Mouse (Mus musculus) E14TG2a.4 (cell line): ENCODE data around the gene Dicer1.
A peak's percentile ranks its signal among the peaks of the same experiment; 100 is the strongest.

Source experiments
- H3K27me3 ChIP-seq: 2 replicates; pipeline ENCODE4 v1.6.1; 2014; ENCODE audit warnings: low read length, control low read depth; ENCODE audit not compliant: insufficient read depth
- H3K36me3 ChIP-seq: 2 replicates; pipeline ENCODE4 v1.6.1; 2014; ENCODE audit warnings: low read length, control low read depth; ENCODE audit not compliant: insufficient read depth
- H3K4me1 ChIP-seq: replicated peaks from 2 replicates; pipeline ENCODE4 v1.6.1; 2014; ENCODE audit warnings: low read depth, low read length, control low read depth
- H3K4me3 ChIP-seq: replicated peaks from 2 replicates; pipeline ENCODE4 v1.5.1; 2014; ENCODE audit warnings: mild to moderate bottlenecking, low read length
- H3K9me3 ChIP-seq: 2 replicates; pipeline ENCODE4 v1.6.1; 2014; ENCODE audit warnings: low read length, control low read depth
- CTCF ChIP-seq: conservative IDR thresholded peaks from 2 replicates; pipeline ENCODE4 v1.5.1; 2014; ENCODE audit warnings: low read length
- NANOG ChIP-seq: IDR thresholded peaks from 2 replicates; pipeline ENCODE4 v1.6.1; 2014; ENCODE audit warnings: borderline replicate concordance, low read length, mixed read lengths
- POU5F1 ChIP-seq: IDR thresholded peaks from 2 replicates; pipeline ENCODE4 v1.6.1; 2014; ENCODE audit warnings: low read length, borderline replicate concordance

Dicer1 gene

DNA sequence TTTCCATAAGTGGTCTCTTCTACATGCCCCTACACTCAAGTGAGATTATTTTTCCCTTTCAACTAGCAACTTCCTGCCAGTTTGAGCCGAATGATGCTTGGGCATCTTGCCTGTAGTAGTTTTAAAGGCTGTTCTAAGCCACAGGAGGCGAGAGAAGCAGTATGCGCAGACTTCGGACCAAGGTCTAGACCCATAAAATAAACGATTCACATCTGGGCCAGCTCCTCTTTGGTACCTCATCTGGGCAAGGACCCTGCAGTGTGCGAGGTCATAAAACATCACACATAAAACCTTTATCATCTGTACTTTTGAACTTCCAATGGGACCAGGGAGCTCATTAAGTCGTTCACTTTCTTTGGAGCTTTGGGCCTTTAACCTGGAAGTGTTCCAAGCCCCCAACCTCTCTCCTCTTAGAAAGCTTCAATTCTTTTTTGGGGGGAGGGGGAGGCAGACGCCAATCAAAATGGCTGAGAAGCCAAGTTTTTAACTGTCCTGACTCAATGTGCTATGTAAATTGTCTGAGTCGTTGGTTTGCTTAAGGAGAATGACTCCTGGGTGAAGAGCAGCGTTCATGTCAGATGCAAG lies 17.5 kb upstream of the Dicer1 start:
- Histone ChIP-seq H3K9me3 (no peaks in the 10 kb centered on the region), H3K36me3 (no peaks in the 10 kb centered on the region), H3K4me3 (no peak overlapping the region), H3K4me1 (peaks cover 74% of the 10 kb centered on the region), H3K27me3 (no peaks in the 10 kb centered on the region)
- TF ChIP-seq NANOG (no peak), POU5F1 (no peak), CTCF (no peak)

DNA sequence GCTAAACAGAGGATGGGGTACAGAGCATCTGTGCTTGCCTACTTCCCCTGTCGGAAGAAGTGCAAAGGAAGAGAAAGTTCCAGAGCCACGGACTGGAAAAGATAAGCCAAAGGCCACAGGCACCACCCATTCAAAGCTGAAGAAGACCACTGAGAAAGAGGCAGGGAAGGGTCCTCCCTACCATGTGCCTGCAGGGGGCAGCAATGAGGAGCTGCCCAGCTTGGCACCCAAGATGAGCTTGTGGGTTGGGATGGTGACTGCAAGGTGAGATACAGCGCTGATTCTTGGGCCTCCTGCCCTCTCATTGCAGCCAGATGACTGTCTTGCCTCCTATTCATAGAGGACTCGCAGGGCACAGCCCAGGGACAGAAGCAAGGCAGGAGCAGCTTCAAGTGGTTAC lies 15.4 kb upstream of the Dicer1 start:
- Histone ChIP-seq H3K4me3 (no peak overlapping the region), H3K36me3 (no peaks in the 10 kb centered on the region), H3K9me3 (no peaks in the 10 kb centered on the region), H3K4me1 (peaks cover 95% of the 10 kb centered on the region), H3K27me3 (no peaks in the 10 kb centered on the region)
- TF ChIP-seq CTCF = peak; percentile 62
- no peak for TF ChIP-seq NANOG

DNA sequence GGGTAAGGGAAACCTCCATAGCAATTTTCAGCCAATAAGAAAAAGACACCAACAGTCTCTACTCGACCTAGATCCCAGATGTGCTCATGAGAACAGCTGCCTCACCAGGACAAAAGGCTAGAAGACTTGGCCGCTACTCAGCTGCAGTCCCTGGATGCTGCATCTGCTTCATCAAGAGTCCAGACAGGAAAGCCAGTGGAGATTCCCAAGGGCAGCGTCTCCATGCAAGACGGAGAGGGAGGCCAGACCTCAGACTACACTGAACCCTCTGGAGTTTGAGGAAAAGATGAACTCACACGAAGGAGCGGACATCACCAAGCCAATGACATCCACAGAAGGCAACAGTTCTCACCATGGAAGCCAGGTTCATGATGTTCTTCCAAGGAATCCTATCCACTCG lies 14.0 kb upstream of the Dicer1 start:
- no peak for TF ChIP-seq POU5F1
- TF ChIP-seq NANOG = no peak
- TF ChIP-seq CTCF = no peak
- Histone ChIP-seq H3K27me3 (no peaks in the 10 kb centered on the region), H3K9me3 (no peaks in the 10 kb centered on the region), H3K4me3 (no peak overlapping the region), H3K4me1 (peaks cover 92% of the 10 kb centered on the region), H3K36me3 (peaks cover under 1% of the 10 kb centered on the region; the same call in 1 of the 2 replicates)

DNA sequence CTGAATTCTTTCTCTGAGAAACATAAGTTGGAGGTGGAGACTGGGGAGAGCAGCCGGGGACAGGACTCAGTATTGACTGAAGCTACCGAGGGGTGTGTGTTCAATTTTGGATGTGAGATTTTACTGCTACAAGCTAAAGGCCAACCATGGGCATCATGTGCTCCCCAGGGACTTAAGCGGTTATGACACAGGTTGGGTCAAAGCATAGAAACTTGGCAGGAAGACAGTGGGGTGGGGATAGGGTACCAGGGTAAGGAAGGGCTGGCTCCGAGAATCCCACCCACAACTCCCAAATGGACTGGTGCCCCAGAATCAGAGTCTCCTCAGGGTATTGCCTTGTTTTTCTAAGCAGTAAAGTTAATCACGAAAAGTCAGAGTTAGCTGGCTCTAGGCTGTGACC lies 13.4 kb upstream of the Dicer1 start:
- no peak overlapping the region for H3K4me3 ChIP-seq
- H3K9me3 ChIP-seq = no peaks in the 10 kb centered on the region
- peaks cover 92% of the 10 kb centered on the region for H3K4me1 ChIP-seq
- TF ChIP-seq NANOG = no peak
- no peak for TF ChIP-seq CTCF
- peaks cover 7% of the 10 kb centered on the region; the same call in 1 of the 2 replicates for H3K36me3 ChIP-seq
- H3K27me3 ChIP-seq = no peaks in the 10 kb centered on the region

DNA sequence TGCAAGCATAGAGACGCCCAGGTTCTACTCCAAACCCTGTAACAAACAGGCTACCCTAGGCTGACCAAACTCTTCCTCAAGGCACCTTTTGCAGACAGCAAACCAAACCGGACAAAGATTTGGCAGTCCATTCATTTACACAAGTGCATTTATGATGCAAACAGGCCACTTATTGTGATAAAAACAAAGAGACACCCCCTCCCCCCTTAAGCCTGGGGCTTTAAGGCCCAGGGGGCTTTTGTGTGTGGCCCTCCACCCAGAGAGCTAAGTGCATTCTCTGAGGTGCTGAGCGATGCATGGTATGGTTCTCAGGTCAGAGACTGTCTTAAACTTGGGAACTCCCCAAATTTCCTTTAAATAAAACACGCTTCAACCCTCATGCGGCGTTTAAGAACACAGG lies 12.2 kb upstream of the Dicer1 start:
- Histone ChIP-seq H3K4me1 (peaks cover 93% of the 10 kb centered on the region), H3K9me3 (no peaks in the 10 kb centered on the region), H3K4me3 (peak overlapping the region; percentile 48), H3K27me3 (no peaks in the 10 kb centered on the region), H3K36me3 (peaks cover 14% of the 10 kb centered on the region; the same call in 1 of the 2 replicates)
- TF ChIP-seq POU5F1 = peak; percentile 75
- no peak for TF ChIP-seq CTCF
- TF ChIP-seq NANOG = peak; percentile 64

DNA sequence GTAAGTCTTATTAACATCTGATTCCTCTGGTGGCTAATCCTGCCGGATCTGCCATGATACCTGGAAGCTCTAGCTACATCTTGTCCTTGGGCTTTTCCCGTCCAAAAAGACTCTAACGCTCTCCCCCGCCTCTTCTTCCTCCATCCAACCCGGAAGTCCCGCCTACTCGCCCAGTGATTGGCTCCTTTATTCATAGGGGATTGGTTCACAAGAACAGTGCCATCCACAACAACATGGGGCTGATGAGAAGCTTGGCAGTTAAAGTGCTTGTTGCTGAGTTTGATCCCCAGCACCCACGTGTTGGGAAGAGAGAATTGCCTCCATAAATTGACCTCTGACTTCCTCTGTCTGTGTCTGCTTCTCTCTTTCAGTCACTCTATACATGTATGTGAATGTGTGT lies 9.7 kb upstream of the Dicer1 start:
- TF ChIP-seq NANOG (no peak), CTCF (no peak), POU5F1 (no peak)
- Histone ChIP-seq H3K36me3 (peaks cover 14% of the 10 kb centered on the region; the same call in 1 of the 2 replicates), H3K9me3 (no peaks in the 10 kb centered on the region)

DNA sequence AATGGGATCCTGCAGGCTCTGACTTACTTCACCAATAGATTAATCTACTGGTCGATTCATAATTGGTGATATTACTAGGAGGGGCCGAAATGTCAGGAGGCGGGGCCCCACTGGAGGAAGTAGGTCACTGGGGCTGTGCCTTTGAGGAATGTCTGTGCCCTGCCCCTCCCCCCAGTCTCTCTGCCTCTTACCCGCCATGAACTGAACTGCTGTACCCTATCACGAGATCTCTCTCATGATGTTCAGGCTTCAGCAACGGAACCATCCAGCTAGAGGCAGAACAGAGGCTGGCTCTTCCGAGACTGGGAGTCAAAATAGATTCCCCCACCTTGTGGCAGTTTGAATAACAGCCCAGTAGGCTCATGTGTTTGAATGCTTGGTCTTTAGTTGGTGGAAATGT lies 6.3 kb upstream of the Dicer1 start:
- Histone ChIP-seq H3K9me3 (no peaks in the 10 kb centered on the region), H3K4me3 (no peak overlapping the region), H3K27me3 (no peaks in the 10 kb centered on the region), H3K4me1 (peaks cover 60% of the 10 kb centered on the region), H3K36me3 (peaks cover 14% of the 10 kb centered on the region; the same call in 1 of the 2 replicates)
- TF ChIP-seq NANOG (no peak), POU5F1 (no peak), CTCF (no peak)

More for the DNA sequence above, 9.7 kb upstream of the Dicer1 start:
- no peaks in the 10 kb centered on the region for H3K27me3 ChIP-seq
- peak overlapping the region; percentile 89 for H3K4me3 ChIP-seq
- H3K4me1 ChIP-seq = peaks cover 91% of the 10 kb centered on the region

DNA sequence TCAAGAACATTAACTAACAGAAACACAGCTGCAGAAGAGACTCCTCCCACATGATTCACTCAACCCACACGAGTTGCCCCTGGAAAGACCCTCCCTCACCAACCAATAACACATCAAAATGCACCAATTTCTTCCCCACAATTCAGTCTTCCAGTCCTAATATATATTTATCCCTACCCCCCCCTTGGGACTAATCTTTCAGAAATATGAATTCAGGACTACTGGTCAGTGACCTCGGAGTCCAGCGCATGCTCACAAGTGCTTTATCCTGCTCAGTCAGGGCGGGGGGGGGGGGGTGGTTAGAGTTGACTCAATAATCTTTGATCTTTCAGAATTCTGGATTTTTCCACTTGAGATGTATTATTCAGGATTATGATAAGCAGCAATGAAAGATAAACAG lies 1.9 kb upstream of the Dicer1 start:
- H3K4me3 ChIP-seq = no peak overlapping the region
- peaks cover 58% of the 10 kb centered on the region for H3K4me1 ChIP-seq
- no peaks in the 10 kb centered on the region for H3K27me3 ChIP-seq
- peaks cover 14% of the 10 kb centered on the region for H3K36me3 ChIP-seq
- no peaks in the 10 kb centered on the region for H3K9me3 ChIP-seq
- TF ChIP-seq NANOG (no peak), CTCF (no peak), POU5F1 (no peak)

DNA sequence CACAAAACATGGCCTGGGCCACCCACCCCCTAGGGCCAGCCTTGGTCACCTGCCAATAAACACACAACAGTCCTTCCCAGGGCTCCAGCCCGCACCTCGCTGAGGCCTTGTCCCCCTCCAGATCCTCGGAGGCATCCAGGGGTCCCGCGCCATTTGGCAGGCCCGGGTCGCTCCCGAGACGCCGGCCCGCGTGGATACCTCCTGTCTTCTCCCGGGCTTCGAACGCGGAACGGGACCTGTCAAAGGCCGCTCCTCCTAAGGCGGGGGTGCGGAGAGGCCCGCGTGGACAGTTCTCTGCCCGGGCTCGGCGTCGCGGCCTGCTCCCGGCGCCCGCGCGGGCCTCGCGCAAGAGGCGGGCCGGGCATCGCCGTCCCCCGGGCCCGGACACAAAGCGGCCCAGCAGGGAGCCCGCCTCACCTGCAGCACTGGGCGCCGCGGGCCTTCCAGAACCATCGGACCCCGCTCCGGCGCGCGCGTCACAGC lies 380 bp downstream of the Dicer1 start:
- no peak for TF ChIP-seq NANOG
- TF ChIP-seq POU5F1 = no peak
- no peak for TF ChIP-seq CTCF
- H3K36me3 ChIP-seq = peaks cover 25% of the 10 kb centered on the region
- no peaks in the 10 kb centered on the region for H3K27me3 ChIP-seq
- peaks cover 37% of the 10 kb centered on the region for H3K4me1 ChIP-seq
- no peaks in the 10 kb centered on the region for H3K9me3 ChIP-seq
- peak overlapping the region; percentile 86 for H3K4me3 ChIP-seq
